Comparison of ENCODE assay signal across 9 mouse cellular contexts in the genomic region with DNA sequence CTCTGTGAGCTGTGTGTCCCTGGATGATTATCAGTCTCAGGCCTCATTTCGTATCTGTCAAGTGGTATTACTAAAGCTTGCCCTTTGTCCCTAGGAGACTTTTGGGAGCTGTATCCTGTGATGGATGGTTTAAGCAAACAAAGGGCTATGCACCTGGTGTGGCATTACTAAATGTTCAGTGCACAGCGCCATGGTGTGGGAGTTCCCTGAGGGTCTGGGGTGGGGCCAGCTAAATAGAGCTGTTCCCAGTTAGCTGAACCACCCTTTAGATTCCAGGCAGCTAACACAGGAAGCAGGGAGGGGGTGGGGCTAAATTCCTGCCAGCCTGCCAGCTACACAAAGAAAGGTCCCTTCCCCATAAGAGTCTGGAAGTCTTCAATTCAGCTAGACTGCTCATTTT. TPM values are rescaled to one million over a fixed set of nuclear protein-coding genes. Genes with fewer than 3 reads are reported as not detected.
DNase-seq lines count a peak whose midpoint lies in the region; ATAC-seq and TF ChIP-seq lines count a peak whose summit lies in the region.
"Had no signal": no experiment of that assay in that cellular context is flagged by ENCODE, and none has a peak within 500 bp of the region (broad histone marks: within the 10 kb centered on the region; RNA-seq: fewer than 3 reads in every experiment).

No protein-coding gene starts in this region.

- H3K4me2 ChIP-seq in heart, embryonic 14.5 days (ENCODE audit: low read length), result peak overlapping the region; percentile 39
- peak overlapping the region; percentile 16; the same call in 1 of the 2 replicates for H3K4me2 ChIP-seq in limb, embryonic 11.5 days (ENCODE audit: low read depth, severe bottlenecking)
- no peak overlapping the region for H3K4me2 ChIP-seq in midbrain, postnatal 0 days (ENCODE audit: low read depth, low read length, poor library complexity, severe bottlenecking)

- peak; percentile 83 for ATAC-seq in heart, embryonic 14.5 days (ENCODE audit: insufficient number of reproducible peaks, insufficient read depth, low FRiP score, low read depth)
- ATAC-seq in limb, embryonic 11.5 days (ENCODE audit: insufficient number of reproducible peaks, low FRiP score, low TSS enrichment, low read depth), result peak; percentile 87
- peak; percentile 76 for ATAC-seq in midbrain, postnatal 0 days (ENCODE audit: low FRiP score)
- ATAC-seq in activated CD4-positive, CD25-positive, alpha-beta regulatory T cell, adult 4 months, result no peak

- peak overlapping the region; percentile 19 to 59 for H3K27ac ChIP-seq in heart, embryonic 14.5 days (replicated peaks in 1 of 2; ENCODE audit: control insufficient read depth in 1 of 2, insufficient read depth in 1 of 2, low read depth in 2 of 2, low read length in 2 of 2)
- peak overlapping the region; percentile 78 for H3K27ac ChIP-seq in limb, embryonic 11.5 days (replicated peaks; ENCODE audit: low read depth, low read length)
- no peak overlapping the region for H3K27ac ChIP-seq in midbrain, postnatal 0 days (ENCODE audit: low read depth, low read length)

- no peaks in the 10 kb centered on the region for H3K27me3 ChIP-seq in heart, embryonic 14.5 days (ENCODE audit: control insufficient read depth, insufficient read depth, low read length)
- H3K27me3 ChIP-seq in limb, embryonic 11.5 days (ENCODE audit: control insufficient read depth, insufficient read depth, low read length), result no peaks in the 10 kb centered on the region
- no peaks in the 10 kb centered on the region for H3K27me3 ChIP-seq in midbrain, postnatal 0 days (ENCODE audit: insufficient read depth, low read length)

- H3K4me1 ChIP-seq in heart, embryonic 14.5 days (ENCODE audit: control insufficient read depth in 2 of 2, insufficient read depth in 2 of 2, low read length in 2 of 2), result peaks cover 8 to 10% of the 10 kb centered on the region in 2 experiments
- H3K4me1 ChIP-seq in limb, embryonic 11.5 days (ENCODE audit: control insufficient read depth, insufficient read depth, low read length), result peaks cover 14% of the 10 kb centered on the region
- H3K4me1 ChIP-seq in midbrain, postnatal 0 days (ENCODE audit: insufficient read depth, low read length), result no peaks in the 10 kb centered on the region

- H3K9me3 ChIP-seq in heart, embryonic 14.5 days (ENCODE audit: control insufficient read depth, low read length), result 0 out of 2 replicates have a peak, but pooled peaks cover 5% of the 10 kb centered on the region
- H3K9me3 ChIP-seq in limb, embryonic 11.5 days (ENCODE audit: control insufficient read depth, low read length), result no peaks in the 10 kb centered on the region
- no peaks in the 10 kb centered on the region; the same call in 1 of the 2 replicates for H3K9me3 ChIP-seq in midbrain, postnatal 0 days (ENCODE audit: low read length)

- no peak overlapping the region for H3K9ac ChIP-seq in heart, embryonic 14.5 days (ENCODE audit: low read length)
- no peak overlapping the region; the same call in 1 of the 2 replicates for H3K9ac ChIP-seq in limb, embryonic 11.5 days (ENCODE audit: low read length)
- no peak overlapping the region for H3K9ac ChIP-seq in midbrain, postnatal 0 days (replicated peaks; ENCODE audit: low read length, poor library complexity, severe bottlenecking)

- DNase-seq in heart, postnatal 25 days (ENCODE audit: low spot score), result no peak
- DNase-seq in fat pad, adult 2 months (ENCODE audit: extremely low read depth, low read depth, low spot score), result peak; percentile 93
- DNase-seq in limb, embryonic 11.5 days (ENCODE audit: low spot score), result peak; percentile 79
- peak; percentile 34 for DNase-seq in midbrain, postnatal 0 days (ENCODE audit: low spot score)
- no peak for DNase-seq in cerebellum, postnatal 4 days (ENCODE audit: low spot score in 2 of 2)
- no peak for DNase-seq in thymus, postnatal 25 days

- 8% methylated on average over 2 of the region's 2 CpGs for WGBS in heart, embryonic 14.5 days
- 16% methylated on average over 2 of the region's 2 CpGs for WGBS in limb, embryonic 11.5 days
- WGBS in midbrain, postnatal 0 days, result 24% methylated on average over 2 of the region's 2 CpGs

- H3K36me3 ChIP-seq in heart, embryonic 14.5 days (ENCODE audit: control insufficient read depth, insufficient read depth, low read length), result no peaks in the 10 kb centered on the region
- H3K36me3 ChIP-seq in limb, embryonic 11.5 days (ENCODE audit: control insufficient read depth, insufficient read depth, low read length), result no peaks in the 10 kb centered on the region
- H3K36me3 ChIP-seq in midbrain, postnatal 0 days (ENCODE audit: insufficient read depth, low read length), result no peaks in the 10 kb centered on the region

- H3K4me3 ChIP-seq in heart, embryonic 14.5 days (ENCODE audit: control insufficient read depth in 1 of 2, insufficient read depth in 1 of 2, low read depth in 1 of 2, low read length in 2 of 2), result no peak overlapping the region
- H3K4me3 ChIP-seq in limb, embryonic 11.5 days (ENCODE audit: low read depth, low read length), result no peak overlapping the region
- no peak overlapping the region for H3K4me3 ChIP-seq in midbrain, postnatal 0 days (ENCODE audit: low read depth, low read length)
- H3K4me3 ChIP-seq: erythroblast, embryonic 14.5 days had no signal

- intact Hi-C loops in heart, postnatal 25 days (cut with DNase I), result no loop called here

- TF ChIP-seq CTCF in midbrain, postnatal 0 days (IDR thresholded peaks at IDR 0.05), result no peak

RNA-seq across cellular contexts. Expression of gene Rrm2, which starts 16.3 kb away (rescaled TPM):
- polyA plus RNA-seq in heart, embryonic 14.5 days (2014; fragmentation: Nextera tagmentation; extraction: Ambion mirVana), result 189 and 209 TPM in 2 replicates
- total RNA-seq in heart, postnatal 25 days (2021), result 1 to 10 TPM; 3.6 to 4.8 TPM
- polyA plus RNA-seq in limb, embryonic 11.5 days (2014; fragmentation: Nextera tagmentation; extraction: Ambion mirVana), result 439 and 485 TPM in 2 replicates
- total RNA-seq in midbrain, postnatal 0 days (2014; rRNA removed), result 9.7 and 15.1 TPM in 2 replicates
- polyA plus RNA-seq in midbrain, postnatal 0 days (2015; fragmentation: Nextera tagmentation; extraction: Ambion mirVana), result 23.1 and 23.4 TPM in 2 replicates
- polyA plus RNA-seq in activated CD4-positive, CD25-positive, alpha-beta regulatory T cell, adult 4 months (2017; shearing (Covaris generic)), result 100 to 1,000 TPM; 134 to 174 TPM

RNA-seq across cellular contexts. Expression of gene Cys1, which starts 42.8 kb away (rescaled TPM):
- 0.91 and 1.2 TPM in 2 replicates for polyA plus RNA-seq in heart, embryonic 14.5 days (2014; fragmentation: Nextera tagmentation; extraction: Ambion mirVana)
- total RNA-seq in heart, postnatal 25 days (2021), result 1 to 10 TPM; 3.4 to 8.0 TPM
- polyA plus RNA-seq in limb, embryonic 11.5 days (2014; fragmentation: Nextera tagmentation; extraction: Ambion mirVana), result 0.36 and 0.91 TPM in 2 replicates
- 3.7 and 4.8 TPM in 2 replicates for total RNA-seq in midbrain, postnatal 0 days (2014; rRNA removed)
- 1.9 and 2.1 TPM in 2 replicates for polyA plus RNA-seq in midbrain, postnatal 0 days (2015; fragmentation: Nextera tagmentation; extraction: Ambion mirVana)
- under 1 TPM in 1 of 2 experiments, not detected in 1; 0.60 TPM for polyA plus RNA-seq in activated CD4-positive, CD25-positive, alpha-beta regulatory T cell, adult 4 months (2017; shearing (Covaris generic))
- polyA plus RNA-seq: erythroblast, embryonic 14.5 days had no signal

Comparison
In these comparisons a context has a peak if more than half of its experiments do, and no peak if none do; other contexts are left out.
1. DNase-seq: peak in fat pad, adult 2 months (single experiment), limb, embryonic 11.5 days (single experiment) and midbrain, postnatal 0 days (single experiment); none in heart, postnatal 25 days (single experiment), cerebellum, postnatal 4 days (0 of 2) and thymus, postnatal 25 days (single experiment).